Mouse (Mus musculus) kidney, postnatal 0 days (tissue): ENCODE results near the gene Chst5. TPM values are rescaled to one million over a fixed set of nuclear protein-coding genes. Genes with fewer than 3 reads are reported as not detected.

Source experiments
- ATAC-seq: fragments of 200-750 bp; cut with Nextera tagmentation; replicated peaks from 2 replicates; pipeline ENCODE4 v1.8.0; 2017; ENCODE audit warnings: low read depth, moderate number of reproducible peaks, moderate TSS enrichment, moderate library complexity; ENCODE audit not compliant: low FRiP score
- DNase-seq: peaks from one replicate; pipeline ENCODE4 v3.0.0-alpha.2; 2016; ENCODE audit warnings: low spot score
- H3K27ac ChIP-seq: fragments of 300-500 bp; sonication (generic); 2 replicates; pipeline ENCODE4 v1.5.1; 2014; ENCODE audit warnings: mild to moderate bottlenecking
- H3K27me3 ChIP-seq: fragments of 300-500 bp; sonication (generic); 2 replicates; pipeline ENCODE4 v1.6.1; 2014; ENCODE audit warnings: low read length, mixed read lengths; ENCODE audit not compliant: insufficient read depth
- H3K36me3 ChIP-seq: fragments of 300-500 bp; sonication (generic); 2 replicates; pipeline ENCODE4 v1.6.1; 2014; ENCODE audit warnings: low read length, mixed read lengths; ENCODE audit not compliant: insufficient read depth
- H3K4me1 ChIP-seq: fragments of 300-500 bp; sonication (generic); replicated peaks from 2 replicates; pipeline ENCODE4 v1.6.1; 2014; ENCODE audit warnings: antibody characterized with exemption, low read length, mixed read lengths; ENCODE audit not compliant: insufficient read depth
- H3K4me2 ChIP-seq: fragments of 300-500 bp; sonication (generic); 2 replicates; pipeline ENCODE4 v1.6.1; 2014; ENCODE audit warnings: mild to moderate bottlenecking, low read length, moderate library complexity, mixed read lengths
- H3K4me3 ChIP-seq: fragments of 300-500 bp; sonication (generic); replicated peaks from 2 replicates; pipeline ENCODE4 v1.5.1; 2014; ENCODE audit warnings: low read depth, low read length
- H3K9ac ChIP-seq: fragments of 300-500 bp; sonication (generic); 2 replicates; pipeline ENCODE4 v1.6.1; 2014; ENCODE audit warnings: low read depth, low read length
- H3K9me3 ChIP-seq: fragments of 300-500 bp; sonication (generic); replicated peaks from 2 replicates; pipeline ENCODE4 v1.6.1; 2016; ENCODE audit warnings: low read length, inconsistent platforms, mixed read lengths
- CTCF ChIP-seq: IDR thresholded peaks from 2 replicates; pipeline ENCODE4 v1.5.1; 2016; ENCODE audit warnings: antibody characterized with exemption, low read depth, mild to moderate bottlenecking, moderate library complexity
- WGBS: fragments of 180-500 bp; shearing (Covaris S2); extraction: QIAGEN DNeasy Blood & Tissue Kit; methylation state at CpG from one replicate; pipeline ENCODE4 v1.1.7; 2014; 5-methylcytosine and 5-hydroxymethylcytosine counted together
- polyA plus RNA-seq: library from polyadenylated mRNA; unstranded; fragments of >200 nt; fragmentation: Nextera tagmentation; extraction: Ambion mirVana; gene quantifications from 2 replicates; pipeline ENCODE4 v1.2.1, GENCODE M21; 2015

Chst5 gene
- polyA plus RNA-seq, 1 experiment from 2014 or later: 0.58 TPM

DNA sequence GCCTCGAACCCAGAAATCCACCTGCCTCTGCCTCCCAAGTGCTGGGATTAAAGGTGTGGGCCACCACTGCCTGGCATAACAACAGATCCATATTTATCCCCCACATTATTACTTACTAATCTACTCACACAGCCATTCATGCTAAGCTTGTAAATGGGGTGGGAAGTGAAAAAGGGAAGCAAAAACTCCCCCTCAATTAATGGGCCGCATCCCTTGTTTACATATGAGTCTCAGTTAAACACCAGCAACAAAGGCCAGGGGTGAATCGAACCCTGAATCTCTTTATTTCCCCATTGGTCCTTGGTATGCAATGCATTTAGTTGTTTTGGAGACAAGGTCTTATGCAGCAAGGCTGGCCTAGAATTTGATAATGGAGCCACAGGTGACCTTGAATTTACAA is 40.6 kb upstream of the Chst5 start:
- peaks cover 27% of the 10 kb centered on the region for H3K36me3 ChIP-seq
- H3K4me3 ChIP-seq: no peak overlapping the region
- TF ChIP-seq CTCF: no peak
- DNase-seq (no peak), ATAC-seq (no peak)
- H3K9me3 ChIP-seq: no peaks in the 10 kb centered on the region
- H3K4me1 ChIP-seq: no peaks in the 10 kb centered on the region
- H3K27ac ChIP-seq: no peak overlapping the region
- no peak overlapping the region for H3K9ac ChIP-seq
- H3K4me2 ChIP-seq: no peak overlapping the region
- WGBS: 84% methylated on average over 3 of the region's 3 CpGs
- no peaks in the 10 kb centered on the region for H3K27me3 ChIP-seq

DNA sequence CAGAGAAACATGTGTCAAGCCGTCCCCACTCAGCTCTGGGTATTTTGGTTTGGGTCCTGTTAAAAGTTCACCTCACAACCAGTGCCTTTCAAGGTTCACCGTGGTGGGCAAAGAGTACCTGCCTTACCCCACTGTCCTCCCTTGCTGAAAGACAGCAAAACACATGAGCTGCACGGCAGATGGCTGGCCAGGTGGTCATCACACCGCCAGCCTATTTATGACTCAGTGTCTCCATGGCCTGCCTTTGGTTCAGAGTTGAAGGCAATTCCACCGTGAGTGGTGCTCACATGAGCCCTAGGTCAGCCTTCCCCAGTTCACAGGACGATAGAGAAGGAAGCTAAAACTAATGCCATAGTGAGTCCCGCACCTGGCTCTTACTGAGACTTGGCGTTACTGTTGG is 37.7 kb upstream of the Chst5 start:
- Histone ChIP-seq H3K4me3 (no peak overlapping the region), H3K27me3 (no peaks in the 10 kb centered on the region), H3K9me3 (no peaks in the 10 kb centered on the region), H3K4me2 (no peak overlapping the region), H3K36me3 (peaks cover 35% of the 10 kb centered on the region; the same call in 1 of the 2 replicates), H3K9ac (no peak overlapping the region), H3K4me1 (no peaks in the 10 kb centered on the region), H3K27ac (no peak overlapping the region)
- DNase-seq (no peak), ATAC-seq (no peak)
- 91% methylated on average over 8 of the region's 8 CpGs for WGBS
- TF ChIP-seq CTCF: no peak

DNA sequence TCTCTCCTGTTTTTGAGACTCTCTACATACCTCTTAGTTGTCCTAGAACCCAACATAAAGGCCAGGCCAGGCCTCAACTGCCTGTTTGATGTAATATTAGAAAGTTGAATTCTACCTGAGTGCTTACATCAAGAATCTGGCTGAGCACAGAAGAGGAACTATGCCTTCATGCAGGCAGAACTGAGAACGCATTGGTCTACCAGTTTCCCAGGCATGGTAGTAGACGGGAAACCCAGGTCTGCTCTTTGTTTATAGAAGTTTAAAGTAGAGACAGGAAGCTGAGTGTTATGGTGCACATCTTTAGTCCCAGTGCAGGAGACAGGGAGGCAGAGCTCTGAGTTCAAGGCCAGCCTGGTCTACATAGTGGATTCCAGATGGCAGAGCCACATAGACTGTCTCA is 36.9 kb upstream of the Chst5 start:
- TF ChIP-seq CTCF: no peak
- H3K36me3 ChIP-seq: peaks cover 35% of the 10 kb centered on the region; the same call in 1 of the 2 replicates
- no peak for ATAC-seq

DNA sequence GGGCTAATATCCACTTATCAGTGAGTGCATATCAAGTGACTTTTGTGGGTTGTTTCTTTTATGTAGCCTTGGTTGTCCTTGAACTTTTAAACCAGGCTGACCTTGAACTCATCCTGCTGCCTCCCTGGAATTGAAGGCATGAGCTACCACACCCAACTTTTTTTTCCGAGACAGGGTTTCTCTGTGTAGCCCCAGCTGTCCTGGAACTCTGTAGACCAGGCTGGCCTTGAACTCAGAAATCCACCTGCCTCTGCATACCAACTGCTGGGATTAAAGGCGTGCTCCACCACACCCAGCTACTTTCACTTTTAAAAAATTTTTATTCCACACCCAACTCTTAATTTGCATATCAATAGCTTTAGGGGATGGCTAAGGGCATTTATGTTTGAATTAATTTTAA is 33.3 kb upstream of the Chst5 start:
- Histone ChIP-seq H3K36me3 (peaks cover 30% of the 10 kb centered on the region; the same call in 1 of the 2 replicates), H3K4me2 (no peak overlapping the region), H3K4me3 (no peak overlapping the region), H3K9me3 (no peaks in the 10 kb centered on the region), H3K4me1 (0 out of 2 replicates have a peak, but pooled peaks cover 6% of the 10 kb centered on the region), H3K27me3 (no peaks in the 10 kb centered on the region), H3K9ac (no peak overlapping the region), H3K27ac (no peak overlapping the region)
- WGBS: 100% methylated on average over 2 of the region's 2 CpGs
- no peak for DNase-seq
- no peak for TF ChIP-seq CTCF
- no peak for ATAC-seq

More for the DNA sequence above, 36.9 kb upstream of the Chst5 start:
- H3K4me2 ChIP-seq: no peak overlapping the region
- no peak overlapping the region for H3K27ac ChIP-seq
- no peaks in the 10 kb centered on the region for H3K27me3 ChIP-seq
- H3K9me3 ChIP-seq: no peaks in the 10 kb centered on the region
- 91% methylated on average over 2 of the region's 2 CpGs for WGBS
- H3K4me1 ChIP-seq: no peaks in the 10 kb centered on the region
- no peak overlapping the region for H3K9ac ChIP-seq
- no peak for DNase-seq
- H3K4me3 ChIP-seq: no peak overlapping the region

DNA sequence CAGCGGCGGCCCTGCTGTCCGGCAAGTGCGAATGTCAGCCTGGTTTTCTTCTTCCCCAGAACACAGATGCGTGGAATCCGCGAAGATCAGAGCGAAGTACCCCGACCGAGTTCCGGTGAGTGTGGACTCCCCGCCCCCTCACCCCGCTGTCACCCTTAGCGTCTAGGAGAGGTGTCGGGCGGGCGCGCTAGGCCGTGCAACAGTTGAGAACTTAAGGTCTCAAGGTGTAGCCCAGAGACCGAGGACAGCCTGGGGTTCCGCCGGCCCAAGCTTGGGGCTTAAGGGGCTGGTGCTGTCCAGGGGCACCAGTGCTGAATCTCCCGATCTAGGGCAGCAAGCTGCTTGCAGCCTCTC is 30.8 kb upstream of the Chst5 start:
- Histone ChIP-seq H3K27ac (peak overlapping the region; percentile 81), H3K36me3 (0 out of 2 replicates have a peak, but pooled peaks cover 14% of the 10 kb centered on the region), H3K4me2 (peak overlapping the region; percentile 85), H3K9ac (peak overlapping the region; percentile 85), H3K4me3 (peak overlapping the region; percentile 90), H3K9me3 (no peaks in the 10 kb centered on the region), H3K27me3 (no peaks in the 10 kb centered on the region), H3K4me1 (0 out of 2 replicates have a peak, but pooled peaks cover 6% of the 10 kb centered on the region)
- DNase-seq: peak; percentile 70
- ATAC-seq: peak; percentile 14; the same call in 1 of the 2 replicates
- TF ChIP-seq CTCF: no peak
- under 1% methylated on average over 23 of the region's 23 CpGs for WGBS

DNA sequence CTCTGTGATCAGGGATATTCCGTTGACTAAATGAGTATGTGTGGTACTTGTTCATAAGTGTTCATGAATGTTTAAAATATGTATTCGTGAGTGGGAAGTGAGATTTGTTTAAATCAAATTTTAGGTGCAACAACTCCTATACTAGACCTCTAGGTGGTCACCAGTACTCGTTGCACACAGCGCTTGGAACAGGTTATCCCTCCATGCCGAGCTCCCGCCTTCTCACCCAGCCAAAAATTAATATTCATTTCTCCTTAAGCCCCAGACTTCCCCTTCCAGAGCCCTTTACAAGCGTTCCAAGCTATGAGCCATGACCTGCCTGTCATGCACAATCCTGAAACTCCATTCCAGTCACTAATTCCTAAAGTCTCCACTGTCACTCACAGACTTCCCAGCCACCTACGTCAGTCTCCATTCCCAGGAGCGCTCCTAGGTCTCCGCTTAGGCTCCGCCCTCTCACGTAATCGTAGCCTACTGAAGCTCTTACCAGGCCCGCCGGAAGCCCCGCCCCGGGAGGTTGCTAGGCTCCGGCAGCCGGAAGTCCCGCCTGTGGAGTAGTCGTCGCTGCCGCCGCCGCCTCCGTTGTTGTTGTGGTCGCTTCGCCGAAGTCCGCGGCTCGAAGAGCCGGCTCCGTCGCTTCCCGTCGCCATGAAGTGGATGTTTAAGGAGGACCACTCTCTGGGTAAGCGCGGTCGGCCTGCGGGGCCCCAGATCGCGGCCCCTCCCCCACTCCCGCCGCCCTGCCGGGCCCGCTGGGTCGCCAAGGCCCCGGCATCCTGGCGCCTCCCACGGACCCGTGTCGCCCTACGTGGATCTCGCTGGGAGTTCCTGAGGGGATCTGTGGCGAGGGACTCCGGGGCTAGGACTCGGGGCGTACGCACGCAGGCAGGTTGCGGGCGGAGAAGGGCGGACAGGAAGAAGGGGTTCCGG is 30.2 kb upstream of the Chst5 start, which contains the start of gene Gabarapl2:
TSS of gene Gabarapl2 (plus strand) at position 533 of the 930 bp plus-strand sequence.
- Histone ChIP-seq H3K27ac (peak within 1 kb of the TSS; percentile 81), H3K27me3 (no peaks in the 10 kb centered on the region), H3K9me3 (no peaks in the 10 kb centered on the region), H3K36me3 (0 out of 2 replicates have a peak, but pooled peaks cover 8% of the 10 kb centered on the region), H3K4me3 (peak within 1 kb of the TSS; percentile 90), H3K9ac (peak within 1 kb of the TSS; percentile 85), H3K4me2 (peak within 1 kb of the TSS; percentile 85), H3K4me1 (0 out of 2 replicates have a peak, but pooled peaks cover 6% of the 10 kb centered on the region)
- under 1% methylated on average over 65 of the region's 65 CpGs for WGBS
- ATAC-seq (peak; percentile 95), DNase-seq (peak; percentile 99)
- TF ChIP-seq CTCF: peak; percentile 16; the same call in 1 of the 2 replicates
